Comparison of ENCODE assay signal across 8 mouse cellular contexts in genomic region chr17:87530818-87531410, GRCm38 (mm10).
A peak's percentile ranks its signal among the peaks of the same experiment; 100 is the strongest.
DNase-seq lines count a peak whose midpoint lies in the region; ATAC-seq lines count a peak whose summit lies in the region.

No protein-coding gene starts in this region.

- intact Hi-C loops in heart, postnatal 25 days (cut with DNase I): loop anchor here (2.0 kb wide), 2 partner anchors 84 to 216 kb away; partner anchors contain the start of gene Calm2
- intact Hi-C loops in left cerebral cortex, postnatal 10 days (cut with DNase I): loop anchor here (5.0 kb wide), 1 partner anchor 41 kb away; no protein-coding TSS in a partner anchor

- DNase-seq in heart, postnatal 25 days (ENCODE audit: low spot score): no peak
- no peak for DNase-seq in hindbrain, embryonic 10.5 days (ENCODE audit: low spot score)
- peak; percentile 11 for DNase-seq in lung, postnatal 10 days
- DNase-seq in adipocyte (ENCODE audit: low spot score): no peak
- no peak for DNase-seq in left cerebral cortex, postnatal 10 days (ENCODE audit: extremely low spot score in 1 of 2, low spot score in 2 of 2)
- no peak for DNase-seq in right cerebral cortex, postnatal 4 days

- H3K9ac ChIP-seq in heart, embryonic 12.5 days: peak overlapping the region; percentile 32; the same call in 1 of the 2 replicates

- peak overlapping the region; percentile 47 for H3K4me3 ChIP-seq in heart, embryonic 12.5 days
- peak overlapping the region; percentile 50 for H3K4me3 ChIP-seq in brown adipose tissue, adult 24 weeks (ENCODE audit: insufficient read depth, low read depth, low read length)
- H3K4me3 ChIP-seq in hindbrain, embryonic 10.5 days: peak overlapping the region; percentile 55

- no peaks in the 10 kb centered on the region for H3K36me3 ChIP-seq in heart, embryonic 12.5 days
- no peaks in the 10 kb centered on the region for H3K36me3 ChIP-seq in hindbrain, embryonic 10.5 days

- peak overlapping the region; percentile 71 for H3K4me2 ChIP-seq in heart, embryonic 12.5 days

- H3K27me3 ChIP-seq in heart, embryonic 12.5 days (replicated peaks): no peaks in the 10 kb centered on the region
- H3K27me3 ChIP-seq in hindbrain, embryonic 10.5 days (ENCODE audit: insufficient read depth, poor library complexity, severe bottlenecking): peaks cover 26% of the 10 kb centered on the region

- 2% methylated on average over 17 of the region's 17 CpGs for WGBS in heart, embryonic 12.5 days
- 1% methylated on average over 17 of the region's 17 CpGs for WGBS in hindbrain, embryonic 10.5 days

- peak overlapping the region; percentile 79 for H3K27ac ChIP-seq in heart, embryonic 12.5 days (ENCODE audit: poor library complexity, severe bottlenecking)
- peak overlapping the region; percentile 81 for H3K27ac ChIP-seq in brown adipose tissue, adult 24 weeks (replicated peaks; ENCODE audit: low read depth, low read length)
- H3K27ac ChIP-seq in hindbrain, embryonic 10.5 days: peak overlapping the region; percentile 81

- peaks cover 30% of the 10 kb centered on the region for H3K4me1 ChIP-seq in heart, embryonic 12.5 days (replicated peaks)
- no peaks in the 10 kb centered on the region; the same call in none of the 2 replicates for H3K4me1 ChIP-seq in brown adipose tissue, adult 24 weeks (ENCODE audit: control insufficient read depth, insufficient read depth, insufficient read length, low read length)
- H3K4me1 ChIP-seq in hindbrain, embryonic 10.5 days (replicated peaks): peaks cover 34% of the 10 kb centered on the region

- peak; percentile 24; the same call in 1 of the 2 replicates for ATAC-seq in heart, embryonic 12.5 days (ENCODE audit: insufficient number of reproducible peaks, low FRiP score)

- H3K9me3 ChIP-seq in heart, embryonic 12.5 days (replicated peaks): no peaks in the 10 kb centered on the region
- no peaks in the 10 kb centered on the region for H3K9me3 ChIP-seq in hindbrain, embryonic 10.5 days
